Mouse (Mus musculus): ENCODE results near the gene Tnfrsf22.
"Not testable (repeated sequence)": the region's sequence is repeated elsewhere in the genome, so short reads cannot be mapped to it uniquely, and the experiment has no call there.

Gene Tnfrsf22

GRCm38 (mm10) chr7:143649034-143649768 is at the start of gene Tnfrsf22:
TSS of gene Tnfrsf22 (minus strand) at chr7:143649661.
- in situ Hi-C loops (cut with MboI, MseI): no loop called here

GRCm38 (mm10) chr7:143696140-143696539 is 46.7 kb upstream of the Tnfrsf22 start:
- in situ Hi-C loops (cut with MboI, MseI): no loop called here

GRCm38 (mm10) chr7:143694550-143694949 is 45.1 kb upstream of the Tnfrsf22 start:
- in situ Hi-C loops (cut with MboI, MseI): loop anchor here (5.0 kb wide), 1 partner anchor 97 kb away; no protein-coding TSS in a partner anchor

- in situ Hi-C loops (cut with MboI, MseI): loop anchor here (5.0 kb wide), 1 partner anchor 96 kb away; no protein-coding TSS in a partner anchor
Observed at GRCm38 (mm10) chr7:143692746-143693510, 43.5 kb upstream of the Tnfrsf22 start.

GRCm38 (mm10) chr7:143691909-143692308 is 42.4 kb upstream of the Tnfrsf22 start:
- in situ Hi-C loops (cut with MboI, MseI): loop anchor here (5.0 kb wide), 1 partner anchor 95 kb away; no protein-coding TSS in a partner anchor

GRCm38 (mm10) chr7:143691181-143691580 is 41.7 kb upstream of the Tnfrsf22 start:
- in situ Hi-C loops (cut with MboI, MseI): loop anchor here (5.0 kb wide), 1 partner anchor 94 kb away; no protein-coding TSS in a partner anchor

- in situ Hi-C loops (cut with MboI, MseI): loop anchor here (5.0 to 10.0 kb wide), 2 partner anchors 65 to 93 kb away; partner anchors contain the start of gene Tnfrsf26
Observed at GRCm38 (mm10) chr7:143689946-143690345, 40.5 kb upstream of the Tnfrsf22 start.

- in situ Hi-C loops (cut with MboI, MseI): loop anchor here (10.0 kb wide), 1 partner anchor 65 kb away; the partner anchor contains the start of gene Tnfrsf26
Observed at GRCm38 (mm10) chr7:143689481-143689880, 40.0 kb upstream of the Tnfrsf22 start.

GRCm38 (mm10) chr7:143686676-143687075 is 37.2 kb upstream of the Tnfrsf22 start:
- in situ Hi-C loops (cut with MboI, MseI): loop anchor here (10.0 kb wide), 1 partner anchor 62 kb away; the partner anchor contains the start of gene Tnfrsf26

GRCm38 (mm10) chr7:143686191-143686590 is 36.7 kb upstream of the Tnfrsf22 start:
- in situ Hi-C loops (cut with MboI, MseI): loop anchor here (10.0 kb wide), 1 partner anchor 61 kb away; the partner anchor contains the start of gene Tnfrsf26

GRCm38 (mm10) chr7:143685359-143686067 is 36.1 kb upstream of the Tnfrsf22 start, which contains the start of gene Tnfrsf23:
TSS of gene Tnfrsf23 (minus strand) at chr7:143685872.
- in situ Hi-C loops (cut with MboI, MseI): loop anchor here (10.0 kb wide), 1 partner anchor 61 kb away; the partner anchor contains the start of gene Tnfrsf26

- in situ Hi-C loops (cut with MboI, MseI): loop anchor here (10.0 kb wide), 1 partner anchor 60 kb away; the partner anchor contains the start of gene Tnfrsf26
Observed at GRCm38 (mm10) chr7:143684569-143684968, 35.1 kb upstream of the Tnfrsf22 start.

GRCm38 (mm10) chr7:143681566-143681965 is 32.1 kb upstream of the Tnfrsf22 start:
- in situ Hi-C loops (cut with MboI, MseI): loop anchor here (10.0 kb wide), 1 partner anchor 57 kb away; the partner anchor contains the start of gene Tnfrsf26

GRCm38 (mm10) chr7:143680836-143681235 is 31.4 kb upstream of the Tnfrsf22 start:
- in situ Hi-C loops (cut with MboI, MseI): loop anchor here (10.0 kb wide), 1 partner anchor 56 kb away; the partner anchor contains the start of gene Tnfrsf26

- in situ Hi-C loops (cut with MboI, MseI): loop anchor here (10.0 kb wide), 1 partner anchor 55 kb away; the partner anchor contains the start of gene Tnfrsf26
Observed at GRCm38 (mm10) chr7:143679650-143680049, 30.2 kb upstream of the Tnfrsf22 start.

- in situ Hi-C loops (cut with MboI, MseI): no loop called here
Observed at GRCm38 (mm10) chr7:143666427-143667311, 17.2 kb upstream of the Tnfrsf22 start.

GRCm38 (mm10) chr7:143663470-143663869 is 14.0 kb upstream of the Tnfrsf22 start:
- in situ Hi-C loops (cut with MboI, MseI): no loop called here

GRCm38 (mm10) chr7:143660797-143661196 is 11.3 kb upstream of the Tnfrsf22 start:
- in situ Hi-C loops (cut with MboI, MseI): no loop called here

- in situ Hi-C loops (cut with MboI, MseI): not testable (repeated sequence)
Observed at GRCm38 (mm10) chr7:143649769-143650346, 397 bp upstream of the Tnfrsf22 start.

All from T-helper 1 cell (primary cell).